Mouse (Mus musculus): ENCODE results near the gene Fbxo46.
A peak's percentile ranks its signal among the peaks of the same experiment; 100 is the strongest.

Gene Fbxo46

DNA sequence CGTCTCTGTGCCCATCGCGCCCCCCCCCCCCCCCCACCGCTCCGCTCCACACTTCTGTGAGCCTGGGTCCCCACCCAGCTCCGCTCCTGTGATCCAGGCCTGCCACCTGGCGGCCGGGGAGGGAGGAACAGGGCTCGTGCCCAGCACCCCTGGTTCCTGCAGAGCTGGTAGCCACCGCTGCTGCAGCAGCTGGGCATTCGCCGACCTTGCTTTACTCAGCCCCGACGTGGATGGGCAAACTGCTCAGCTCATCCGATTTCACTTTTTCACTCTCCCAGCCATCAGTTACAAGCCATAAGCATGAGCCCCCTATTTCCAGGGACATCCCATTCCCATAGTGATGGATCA lies 26.5 kb upstream of the Fbxo46 start:
- peak; percentile 83 for DNase-seq (ENCODE audit: low read depth, low spot score)

DNA sequence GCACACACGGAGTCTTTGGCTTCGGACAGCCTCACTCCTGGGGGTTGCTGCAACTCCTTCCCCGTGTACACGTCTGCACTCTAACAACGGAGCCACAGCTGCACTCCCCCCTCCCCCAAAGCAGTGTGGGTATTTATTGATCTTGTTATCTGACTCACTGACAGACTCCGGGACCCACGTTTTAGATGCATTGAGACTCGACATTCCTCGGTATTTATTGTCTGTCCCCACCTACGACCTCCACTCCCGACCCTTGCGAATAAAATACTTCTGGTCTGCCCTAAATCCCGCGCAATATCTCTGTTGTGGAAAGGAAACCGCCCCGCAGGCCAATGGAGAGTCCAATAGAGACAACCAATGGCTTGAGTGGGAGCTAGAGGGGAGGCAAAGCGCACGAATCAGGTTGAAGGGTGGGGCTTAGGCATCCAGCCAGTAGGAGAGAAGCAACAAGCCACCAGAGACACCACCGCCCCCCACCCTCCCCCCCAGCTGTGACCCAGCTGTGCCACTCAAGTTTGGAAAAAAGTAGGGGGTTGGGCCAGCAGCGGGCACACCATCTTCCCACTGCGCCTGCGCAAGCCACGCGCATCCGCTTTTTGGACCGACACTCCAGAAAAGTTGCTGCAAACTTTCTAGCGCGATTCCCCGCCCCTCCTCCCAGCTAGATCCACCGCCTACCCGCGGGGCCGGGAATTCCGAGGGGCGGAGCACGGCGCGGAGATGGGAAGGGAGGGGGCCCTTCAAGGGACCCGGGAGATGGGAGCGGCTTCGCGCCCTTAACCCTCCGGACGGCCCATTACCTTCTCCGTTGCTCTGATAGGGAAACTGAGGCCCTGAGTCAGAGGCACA lies 25.9 kb upstream of the Fbxo46 start:
- peak; percentile 99 for DNase-seq (ENCODE audit: low read depth, low spot score)

DNA sequence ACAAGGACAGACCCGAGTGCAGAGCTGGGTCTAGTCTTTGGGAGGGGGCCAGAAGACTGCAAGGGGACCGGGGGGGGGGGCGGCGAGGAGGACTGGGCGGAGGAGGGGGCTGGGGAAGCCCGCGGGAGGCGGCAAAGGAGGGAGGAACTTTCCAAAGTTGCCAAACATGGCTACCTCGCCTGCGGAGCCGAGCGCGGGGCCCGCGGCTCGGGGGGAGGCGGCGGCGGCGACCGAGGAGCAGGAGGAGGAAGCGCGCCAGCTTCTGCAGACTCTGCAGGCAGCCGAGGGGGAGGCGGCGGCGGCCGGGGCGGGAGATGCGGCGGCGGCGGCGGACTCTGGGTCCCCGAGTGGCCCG lies 25.2 kb upstream of the Fbxo46 start, which contains the start of gene Six5:
Six5 (plus strand) TSS at position 124 of the 355 bp plus-strand sequence.
- no peak for DNase-seq (ENCODE audit: low read depth, low spot score)

DNA sequence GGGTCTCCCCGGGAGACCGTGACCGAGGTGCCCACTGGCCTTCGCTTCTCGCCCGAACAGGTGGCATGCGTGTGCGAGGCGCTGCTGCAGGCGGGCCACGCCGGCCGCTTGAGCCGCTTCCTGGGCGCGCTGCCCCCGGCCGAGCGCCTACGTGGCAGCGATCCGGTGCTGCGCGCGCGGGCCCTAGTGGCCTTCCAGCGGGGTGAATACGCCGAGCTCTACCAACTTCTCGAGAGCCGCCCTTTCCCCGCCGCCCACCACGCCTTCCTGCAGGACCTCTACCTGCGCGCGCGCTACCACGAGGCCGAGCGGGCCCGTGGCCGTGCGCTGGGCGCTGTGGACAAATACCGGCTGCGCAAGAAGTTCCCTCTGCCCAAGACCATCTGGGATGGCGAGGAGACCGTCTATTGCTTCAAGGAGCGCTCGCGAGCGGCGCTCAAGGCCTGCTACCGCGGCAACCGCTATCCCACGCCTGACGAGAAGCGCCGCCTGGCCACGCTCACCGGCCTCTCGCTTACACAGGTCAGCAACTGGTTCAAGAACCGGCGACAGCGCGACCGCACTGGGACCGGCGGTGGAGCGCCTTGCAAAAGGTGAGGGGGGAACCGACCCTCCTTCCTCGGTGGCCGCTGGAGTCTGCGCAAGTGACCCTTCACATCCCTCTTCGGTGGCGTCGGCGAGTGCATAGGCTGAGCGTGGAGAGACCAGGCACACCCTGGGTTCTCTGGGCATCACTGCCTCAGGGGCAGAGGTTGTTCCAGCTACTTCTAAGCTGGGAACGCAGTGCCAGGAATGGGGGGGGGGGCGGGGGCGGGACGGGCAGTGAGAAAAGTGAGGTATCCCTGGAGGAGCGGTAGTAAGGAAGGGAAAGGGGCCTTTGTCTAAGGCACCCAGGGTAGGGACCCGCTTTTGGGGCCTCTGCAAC lies 24.6 kb upstream of the Fbxo46 start:
- DNase-seq (ENCODE audit: low read depth, low spot score) = peak; percentile 32

DNA sequence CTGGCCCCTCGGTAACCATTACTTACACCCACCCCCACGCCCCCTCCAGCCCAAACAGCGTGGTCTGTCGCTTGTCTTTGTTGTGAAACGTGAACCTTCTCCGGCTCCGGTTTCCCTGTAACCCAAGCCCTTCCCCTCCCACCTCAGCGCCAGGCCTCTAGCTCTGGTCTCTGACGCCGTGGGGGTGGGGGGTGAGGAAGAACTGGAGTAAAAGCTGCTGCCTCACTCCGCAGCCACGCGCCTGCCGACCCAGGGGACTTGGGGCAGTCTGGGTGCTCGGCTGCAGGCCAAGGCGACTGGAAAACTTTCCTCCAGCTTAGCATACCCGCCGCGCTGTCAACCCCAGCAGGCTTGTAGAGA lies 23.9 kb upstream of the Fbxo46 start:
- DNase-seq (ENCODE audit: low read depth, low spot score) = peak; percentile 86

DNA sequence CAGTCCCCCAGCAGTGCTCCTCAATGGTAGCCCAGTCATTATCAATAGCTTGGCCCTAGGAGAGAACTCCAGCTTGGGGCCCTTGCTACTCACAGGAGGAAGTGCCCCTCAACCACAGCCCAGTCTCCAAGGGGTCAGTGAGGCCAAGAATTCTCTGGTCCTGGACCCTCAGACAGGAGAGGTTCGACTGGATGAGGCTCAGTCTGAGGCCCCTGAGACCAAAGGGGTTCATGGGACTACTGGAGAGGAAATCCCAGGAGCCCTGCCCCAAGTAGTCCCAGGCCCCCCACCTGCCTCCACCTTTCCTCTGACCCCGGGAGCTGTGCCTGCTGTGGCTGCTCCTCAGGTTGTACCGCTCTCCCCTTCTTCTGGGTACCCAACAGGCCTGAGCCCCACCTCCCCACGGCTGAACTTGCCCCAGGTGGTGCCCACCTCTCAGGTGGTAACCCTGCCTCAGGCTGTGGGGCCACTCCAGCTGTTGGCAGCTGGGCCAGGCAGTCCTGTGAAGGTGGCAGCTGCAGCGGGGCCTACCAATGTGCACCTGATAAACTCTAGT lies 23.2 kb upstream of the Fbxo46 start:
- no peak for DNase-seq (ENCODE audit: low read depth, low spot score)

DNA sequence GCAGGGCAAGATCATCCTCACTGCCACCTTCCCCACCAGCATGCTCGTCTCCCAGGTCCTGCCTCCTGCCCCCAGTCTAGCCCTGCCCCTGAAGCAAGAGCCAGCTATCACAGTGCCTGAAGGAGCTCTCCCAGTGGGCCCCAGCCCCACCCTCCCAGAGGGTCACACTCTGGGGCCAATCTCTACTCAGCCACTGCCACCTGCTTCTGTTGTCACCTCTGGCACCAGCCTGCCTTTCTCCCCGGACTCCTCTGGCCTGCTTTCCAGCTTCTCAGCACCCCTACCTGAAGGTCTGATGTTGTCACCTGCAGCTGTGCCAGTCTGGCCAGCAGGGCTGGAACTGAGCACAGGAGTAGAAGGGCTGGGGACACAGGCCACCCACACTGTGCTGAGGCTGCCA lies 22.4 kb upstream of the Fbxo46 start:
- no peak for DNase-seq (ENCODE audit: low read depth, low spot score)

DNA sequence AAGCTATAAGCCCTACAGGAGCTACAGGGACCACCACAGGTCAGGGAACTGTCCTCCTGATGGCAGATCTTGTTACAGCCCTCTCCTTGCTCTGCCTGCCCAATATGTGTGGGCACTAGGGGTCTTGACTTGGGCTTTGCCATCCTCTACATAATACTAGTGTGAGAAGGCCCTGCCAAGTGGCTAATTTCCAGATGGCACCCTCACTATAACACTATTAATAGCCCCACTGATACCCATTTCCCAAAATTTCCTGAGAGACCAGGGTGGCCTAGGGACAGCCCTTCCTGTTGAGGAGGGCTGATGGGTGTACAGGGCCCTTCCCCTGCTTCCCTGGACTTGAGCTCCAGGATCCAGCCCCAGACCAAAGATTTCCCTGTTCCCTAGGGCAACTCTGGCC lies 21.8 kb upstream of the Fbxo46 start:
- DNase-seq (ENCODE audit: low read depth, low spot score) = no peak

DNA sequence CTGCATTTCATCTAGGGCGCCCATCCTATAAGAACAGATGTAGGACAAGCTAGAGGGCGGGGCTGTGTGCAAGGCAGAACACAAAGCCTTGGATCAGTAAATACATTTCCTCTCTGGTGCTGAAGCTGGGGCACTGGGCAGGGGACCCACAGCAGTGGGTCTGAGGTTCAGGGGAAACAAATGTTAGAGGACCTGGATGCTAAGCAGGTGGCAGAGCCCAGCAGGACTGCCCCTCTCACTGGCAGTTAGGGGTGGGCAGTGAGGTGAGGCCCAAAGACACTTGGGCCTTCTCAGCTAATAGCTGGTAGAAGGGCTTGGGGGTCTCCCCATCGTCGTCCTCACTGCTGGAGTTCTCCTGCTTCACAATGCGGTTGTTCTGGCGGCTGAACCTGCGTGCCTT lies 20.8 kb upstream of the Fbxo46 start:
- no peak for DNase-seq (ENCODE audit: low read depth, low spot score)

DNA sequence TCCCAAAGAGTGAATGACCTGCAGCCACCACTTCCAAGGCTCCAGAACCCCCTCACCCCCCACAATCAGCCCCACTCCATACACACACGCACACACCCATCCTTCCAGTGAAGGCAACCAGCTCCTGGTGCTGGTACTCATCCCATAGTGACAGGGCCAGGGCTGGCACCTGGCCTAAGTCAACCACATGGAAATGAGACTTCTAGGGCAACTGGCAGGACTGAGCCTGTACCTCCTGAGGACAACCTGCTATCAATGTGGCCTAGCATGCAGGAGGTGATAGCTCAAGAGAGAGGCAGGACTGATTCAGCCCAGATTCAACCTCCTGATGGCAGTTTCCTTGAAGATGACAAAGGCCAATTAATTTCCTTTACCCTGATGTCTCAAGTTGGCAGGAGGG lies 19.4 kb upstream of the Fbxo46 start:
- DNase-seq (ENCODE audit: low read depth, low spot score) = no peak

DNA sequence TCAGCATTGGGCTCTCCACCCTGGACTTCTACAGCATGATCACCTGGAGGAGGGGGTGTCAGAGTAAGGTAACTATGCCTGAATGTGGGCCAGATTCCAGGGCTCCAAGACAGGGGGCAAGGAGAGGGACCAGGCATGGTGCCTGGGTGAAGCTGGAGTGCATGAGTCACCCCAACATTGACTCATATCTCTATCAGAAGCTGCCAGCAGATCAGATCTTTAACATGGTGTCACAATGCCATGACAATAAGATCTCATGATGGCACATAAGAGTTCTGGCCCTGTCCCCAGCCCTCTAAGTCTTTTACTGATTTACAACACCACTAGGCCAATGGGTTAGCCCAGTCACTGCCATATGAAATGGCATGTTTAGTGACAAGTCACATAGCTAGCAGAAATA lies 15.9 kb upstream of the Fbxo46 start:
- no peak for DNase-seq (ENCODE audit: low read depth, low spot score)

DNA sequence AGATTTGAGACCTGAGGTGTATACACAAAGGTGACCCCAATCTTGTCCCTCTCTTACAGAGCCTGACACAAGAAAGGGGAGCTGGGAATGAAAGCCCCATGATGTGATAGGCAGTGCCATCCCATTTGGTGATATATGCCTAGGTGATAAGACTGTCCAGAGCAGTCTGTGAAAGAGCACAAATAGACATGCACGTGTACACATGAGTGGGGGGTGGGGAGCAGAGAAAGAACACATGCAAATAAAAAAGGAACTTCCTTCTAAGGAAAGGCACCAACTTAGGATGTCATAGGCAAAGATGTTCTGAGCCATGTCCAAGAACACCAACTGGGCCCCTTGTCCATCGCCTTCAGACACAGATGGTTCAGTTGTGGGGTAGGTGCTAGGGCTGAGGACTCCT lies 15.2 kb upstream of the Fbxo46 start:
- no peak for DNase-seq (ENCODE audit: low read depth, low spot score)

DNA sequence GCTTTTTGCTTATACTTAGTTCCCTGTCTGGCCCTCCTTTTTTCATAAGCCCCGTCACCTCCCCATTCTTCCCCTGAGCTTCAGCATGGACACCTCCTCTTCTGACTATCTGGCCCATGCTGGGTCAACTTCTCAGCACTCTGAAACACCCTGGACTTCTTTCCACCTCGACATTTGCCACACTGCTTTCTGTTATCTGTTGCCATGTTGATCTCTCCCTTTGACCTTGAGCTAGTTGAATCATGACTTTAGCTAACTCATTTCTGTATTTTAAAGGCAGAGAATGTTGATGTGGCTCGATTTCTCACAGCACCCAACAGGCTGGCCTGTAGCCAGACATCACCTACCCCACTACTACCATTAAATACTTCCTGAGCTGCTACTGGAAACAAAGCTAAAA lies 12.2 kb upstream of the Fbxo46 start:
- DNase-seq (ENCODE audit: low read depth, low spot score) = no peak

DNA sequence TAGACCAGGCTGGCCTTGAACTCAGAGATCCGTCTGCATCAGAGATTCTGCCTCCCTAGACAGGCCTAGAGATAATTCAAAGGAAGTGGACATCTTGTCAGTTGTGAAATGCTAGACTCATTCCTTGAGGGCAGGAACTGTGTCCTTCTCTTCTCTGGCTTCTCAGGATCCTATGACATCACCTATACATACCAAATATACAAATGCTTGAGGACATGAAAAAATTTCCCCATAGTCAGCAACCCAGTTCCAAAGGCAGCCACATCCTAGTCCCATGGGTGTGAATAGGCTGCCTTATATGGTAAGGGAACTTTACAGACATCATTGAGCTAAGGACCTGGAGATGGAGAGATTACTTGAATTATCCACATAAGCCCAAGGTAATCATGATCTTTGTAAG lies 10.1 kb upstream of the Fbxo46 start:
- DNase-seq (ENCODE audit: low read depth, low spot score) = no peak

DNA sequence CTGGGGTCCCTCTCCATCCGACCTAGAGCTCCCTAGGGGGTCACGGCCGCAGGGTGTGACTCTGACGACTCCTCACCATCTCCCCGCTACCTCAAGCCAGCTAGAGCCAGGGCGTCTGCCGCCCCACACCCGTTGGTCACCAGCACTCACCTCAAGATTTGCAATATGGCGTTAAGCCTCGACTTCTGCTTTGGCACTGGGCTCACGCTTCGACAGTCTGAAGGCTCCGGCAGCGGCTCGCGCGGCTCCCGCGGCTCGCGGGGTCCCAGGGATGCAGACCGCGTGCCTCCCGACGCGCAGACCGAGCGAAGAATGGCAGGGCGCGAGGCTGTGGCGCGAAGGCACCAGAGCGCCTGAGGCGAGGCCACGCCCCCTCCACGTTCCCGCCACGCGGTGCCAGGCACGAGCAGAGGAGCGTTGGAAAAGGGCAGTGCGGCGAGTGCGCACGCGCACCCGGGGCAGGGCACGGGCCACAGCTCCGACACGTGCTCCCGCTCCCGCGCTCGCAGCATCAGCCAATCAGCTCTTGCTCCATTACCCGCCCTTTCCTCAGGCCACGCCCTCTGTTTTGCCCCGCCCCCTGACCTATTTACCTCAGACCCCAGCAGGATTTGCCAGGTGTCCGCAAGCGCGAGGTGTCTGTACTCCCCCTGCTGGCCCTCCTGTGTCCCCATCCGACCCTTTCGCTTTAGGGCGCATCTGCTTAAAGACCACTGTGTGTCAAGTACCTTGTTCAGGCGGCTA lies 1.5 kb upstream of the Fbxo46 start, which contains the start of gene Gm4969:
Gm4969 (minus strand) TSS at position 341 of the 744 bp plus-strand sequence.
- DNase-seq (ENCODE audit: low read depth, low spot score) = peak; percentile 56

DNA sequence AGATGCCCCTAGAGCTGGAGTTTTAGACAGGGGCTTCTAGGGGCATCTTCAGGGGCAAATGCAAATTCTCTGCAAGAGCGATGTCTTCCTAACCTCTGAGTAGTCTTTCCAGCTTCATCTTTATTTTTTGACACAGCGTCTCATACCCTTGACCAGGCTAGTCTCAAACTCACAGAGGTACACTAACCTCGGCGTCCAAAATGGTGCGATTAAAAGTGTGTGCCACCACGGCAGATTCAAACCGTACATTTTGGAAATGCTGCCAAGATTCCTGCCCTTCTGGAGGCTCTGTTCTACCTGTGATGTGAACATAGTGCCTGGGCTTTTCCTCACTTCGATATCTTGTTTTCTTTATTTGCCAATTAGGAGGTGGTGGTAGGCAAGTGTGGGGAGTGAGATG lies 576 bp upstream of the Fbxo46 start:
- DNase-seq (ENCODE audit: low read depth, low spot score) = no peak

DNA sequence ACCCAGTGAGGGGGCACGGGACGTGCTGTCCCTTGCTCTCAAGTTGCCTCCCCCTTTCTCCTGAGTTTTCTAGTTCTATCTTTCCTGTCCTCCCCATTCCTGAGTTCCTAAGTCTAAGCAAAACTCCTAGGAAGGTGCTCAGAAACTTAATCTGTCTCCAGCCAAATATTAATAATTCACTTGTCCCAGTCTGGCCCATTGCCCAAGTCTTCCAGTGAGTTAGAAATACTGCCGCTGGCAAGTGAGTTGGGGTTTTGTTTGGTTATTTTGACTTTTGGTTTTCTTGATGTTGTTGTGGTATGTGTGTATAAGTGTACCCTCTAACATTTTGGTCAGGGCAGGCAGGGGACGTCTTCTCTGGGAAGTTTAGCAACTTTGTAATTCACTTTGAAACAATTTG lies 2.0 kb downstream of the Fbxo46 start:
- DNase-seq (ENCODE audit: low read depth, low spot score) = no peak

DNA sequence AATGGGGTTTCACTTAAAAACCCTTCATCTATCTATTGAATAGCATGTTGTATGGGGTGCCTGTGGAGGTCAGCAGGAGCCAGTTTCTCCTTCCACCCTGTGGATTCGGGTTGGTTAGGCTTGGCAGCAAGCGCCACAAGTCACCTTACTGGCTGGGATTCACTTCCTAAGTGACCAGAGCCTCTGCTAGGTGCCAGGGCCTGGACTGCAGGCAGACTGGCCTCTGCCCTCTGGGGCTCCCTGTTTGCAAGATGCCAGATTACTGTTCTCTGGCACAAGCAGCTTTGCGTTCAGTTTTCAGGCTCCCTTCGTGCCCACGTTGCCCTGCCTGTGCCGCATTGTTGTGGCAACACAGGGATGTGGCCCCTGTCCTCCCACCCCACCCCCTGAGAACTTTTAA lies 5.1 kb downstream of the Fbxo46 start:
- no peak for DNase-seq (ENCODE audit: low read depth, low spot score)

DNA sequence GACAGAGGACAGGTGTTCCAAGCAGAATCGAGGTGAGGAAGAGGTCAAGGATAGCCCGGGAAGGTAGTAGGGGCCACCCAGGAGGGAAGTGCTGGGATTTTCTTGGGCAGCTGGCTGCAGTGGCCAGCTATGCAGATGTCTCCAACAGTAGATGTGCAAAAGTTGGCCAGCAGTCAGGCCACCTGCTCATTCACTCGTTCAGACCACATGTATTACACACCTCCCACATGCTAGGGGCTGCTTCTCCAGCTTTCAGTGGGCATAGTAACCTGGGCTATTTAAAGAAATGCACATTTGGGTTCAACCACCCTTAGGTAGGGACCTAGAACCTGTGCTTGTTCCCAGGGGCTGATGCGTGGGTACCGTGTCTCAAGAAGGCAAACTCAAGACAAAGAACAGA lies 8.1 kb downstream of the Fbxo46 start:
- DNase-seq (ENCODE audit: low read depth, low spot score) = no peak

DNA sequence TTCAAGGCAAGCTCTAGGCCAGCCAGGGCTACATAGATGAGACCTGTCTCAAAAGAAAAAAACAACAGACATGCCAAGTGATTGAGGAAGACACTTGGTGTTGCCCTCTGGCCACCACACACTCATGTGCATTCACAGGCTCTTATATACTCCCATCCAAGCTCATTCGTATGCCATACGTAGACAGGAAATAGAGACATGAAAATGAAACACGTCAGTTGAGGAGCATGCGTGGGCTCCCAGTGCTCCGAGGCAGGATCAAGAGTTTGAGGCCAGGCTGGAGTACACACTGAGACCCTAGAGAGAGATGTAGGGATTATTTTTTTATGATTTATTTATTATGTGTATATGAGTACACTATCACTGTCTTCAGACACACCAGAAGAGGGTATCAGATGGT lies 9.7 kb downstream of the Fbxo46 start:
- no peak for DNase-seq (ENCODE audit: low read depth, low spot score)

DNA sequence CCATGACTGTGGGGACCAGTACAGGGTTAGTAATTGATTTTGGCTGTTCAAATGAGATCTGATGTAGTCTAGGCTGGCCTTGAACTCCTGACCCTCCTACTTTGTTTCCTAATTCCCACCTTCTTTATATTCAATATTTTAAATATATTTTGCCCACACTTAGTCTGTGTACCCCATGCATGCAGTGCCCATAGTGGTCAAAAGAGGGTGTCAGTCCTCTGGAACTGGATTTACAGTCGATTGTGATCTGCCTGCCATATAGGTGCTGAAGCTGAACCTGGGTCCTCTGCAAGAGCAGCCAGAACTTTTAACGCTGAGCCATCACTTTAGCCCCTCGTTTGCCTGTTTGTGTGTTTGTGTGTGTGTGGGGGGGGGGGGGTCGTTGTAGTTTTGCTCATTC lies 11.0 kb downstream of the Fbxo46 start:
- no peak for DNase-seq (ENCODE audit: low read depth, low spot score)

DNA sequence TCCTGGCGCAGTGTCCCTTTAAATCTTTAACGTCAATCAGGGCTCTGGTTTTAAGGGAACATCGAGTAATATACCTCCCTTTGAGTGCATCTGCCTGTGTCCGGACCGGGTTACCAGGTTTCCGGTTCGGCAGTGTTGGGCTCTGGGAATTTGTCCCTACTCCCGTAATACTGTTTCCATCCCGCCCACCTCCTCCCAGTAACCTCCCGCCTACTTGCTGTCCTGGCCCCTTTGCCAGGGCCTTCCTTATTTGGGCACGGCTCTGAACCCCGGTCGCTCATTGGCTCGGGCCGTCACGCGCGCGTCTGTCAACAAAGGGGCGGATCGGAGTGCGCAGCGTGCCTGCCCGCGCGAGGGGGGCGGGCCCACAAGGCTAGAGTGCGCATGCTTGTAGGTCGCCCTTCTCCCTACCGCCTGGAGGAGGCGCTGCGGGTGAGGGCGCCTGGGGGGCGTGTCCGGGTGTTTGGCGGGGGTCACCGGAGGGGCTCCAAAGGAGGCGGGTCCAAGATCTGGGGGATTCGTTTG lies 11.7 kb downstream of the Fbxo46 start:
- peak; percentile 97 for DNase-seq (ENCODE audit: low read depth, low spot score)

All from forelimb bud, embryonic 11.5 days (tissue).